Mouse (Mus musculus) hindbrain, embryonic 13.5 days (tissue): ENCODE data around the gene Ehbp1. TPM values are rescaled to one million over a fixed set of nuclear protein-coding genes. Genes with fewer than 3 reads are reported as not detected.
A peak's percentile ranks its signal among the peaks of the same experiment; 100 is the strongest.

Experiments used
- ATAC-seq: fragments of 200-750 bp; cut with Nextera tagmentation; 2 replicates; pipeline ENCODE4 v1.8.0; 2017; ENCODE audit warnings: moderate TSS enrichment; ENCODE audit not compliant: low FRiP score
- H3K27ac ChIP-seq: fragments of 300-500 bp; sonication (generic); 2 replicates; pipeline ENCODE4 v1.5.1; 2015; ENCODE audit warnings: inconsistent platforms, mild to moderate bottlenecking, moderate library complexity
- H3K27me3 ChIP-seq: fragments of 300-500 bp; sonication (generic); 2 replicates; pipeline ENCODE4 v1.6.1; 2015; ENCODE audit warnings: mild to moderate bottlenecking, inconsistent platforms
- H3K36me3 ChIP-seq: fragments of 300-500 bp; sonication (generic); 2 replicates; pipeline ENCODE4 v1.6.1; 2015; ENCODE audit warnings: mild to moderate bottlenecking, inconsistent platforms
- H3K4me1 ChIP-seq: fragments of 300-500 bp; sonication (generic); replicated peaks from 2 replicates; pipeline ENCODE4 v1.6.1; 2015; ENCODE audit warnings: inconsistent platforms
- H3K4me2 ChIP-seq: fragments of 300-500 bp; sonication (generic); 2 replicates; pipeline ENCODE4 v1.6.1; 2015; ENCODE audit warnings: inconsistent platforms, mild to moderate bottlenecking, moderate library complexity
- H3K4me3 ChIP-seq: fragments of 300-500 bp; sonication (generic); 2 replicates; pipeline ENCODE4 v1.5.1; 2015; ENCODE audit warnings: mild to moderate bottlenecking, inconsistent platforms
- H3K9ac ChIP-seq: fragments of 300-500 bp; sonication (generic); 2 replicates; pipeline ENCODE4 v1.6.1; 2015; ENCODE audit warnings: mild to moderate bottlenecking, inconsistent platforms
- H3K9me3 ChIP-seq: fragments of 300-500 bp; sonication (generic); 2 replicates; pipeline ENCODE4 v1.6.1; 2016; ENCODE audit warnings: inconsistent platforms
- WGBS: fragments of 180-500 bp; shearing (Covaris S2); methylation state at CpG from one replicate; pipeline ENCODE4 v1.1.7; 2015; 5-methylcytosine and 5-hydroxymethylcytosine counted together
- polyA plus RNA-seq: library from polyadenylated mRNA; unstranded; fragments of >200 nt; fragmentation: Nextera tagmentation; extraction: Ambion mirVana; gene quantifications from 2 replicates; pipeline ENCODE4 v1.2.1, GENCODE M21; 2015

The Ehbp1 gene
- polyA plus RNA-seq, 1 experiment from 2014 or later = 17.5 TPM

GRCm38 (mm10) chr11:22216941-22217340, 125.2 kb downstream of the Ehbp1 start:
- Histone ChIP-seq H3K4me1 (no peaks in the 10 kb centered on the region), H3K9ac (no peak overlapping the region), H3K4me3 (no peak overlapping the region), H3K4me2 (no peak overlapping the region), H3K9me3 (no peaks in the 10 kb centered on the region), H3K27ac (no peak overlapping the region), H3K27me3 (no peaks in the 10 kb centered on the region), H3K36me3 (no peaks in the 10 kb centered on the region)
- no peak for ATAC-seq
- 59% methylated on average over 7 of the region's 7 CpGs for WGBS

DNA sequence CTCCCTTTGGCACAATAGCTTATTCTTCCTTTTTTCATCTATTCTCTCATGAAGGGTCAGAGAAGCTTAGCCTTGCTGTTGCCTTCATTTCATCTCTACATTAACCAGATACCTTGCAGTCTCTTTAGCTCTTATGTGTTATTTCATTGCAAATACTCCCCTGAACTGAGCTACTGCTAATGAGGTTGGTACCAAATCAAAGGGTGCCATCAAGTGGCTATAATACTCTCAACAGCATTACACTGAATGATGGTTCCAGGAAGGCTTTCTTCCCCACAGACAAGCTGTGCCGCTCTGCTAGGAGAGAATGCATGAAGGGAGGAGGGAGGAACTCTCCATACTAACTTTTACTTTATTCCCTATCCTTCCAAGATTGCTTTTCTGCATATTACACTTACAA, 135.5 kb downstream of the Ehbp1 start:
- 27% methylated on average over 1 of the region's 1 CpGs for WGBS
- no peaks in the 10 kb centered on the region for H3K27me3 ChIP-seq
- H3K36me3 ChIP-seq = no peaks in the 10 kb centered on the region
- H3K4me2 ChIP-seq = no peak overlapping the region
- no peak overlapping the region for H3K27ac ChIP-seq
- H3K9ac ChIP-seq = no peak overlapping the region
- no peaks in the 10 kb centered on the region for H3K9me3 ChIP-seq
- no peak overlapping the region for H3K4me3 ChIP-seq
- peak; percentile 63; the same call in 1 of the 2 replicates for ATAC-seq
- 0 out of 2 replicates have a peak, but pooled peaks cover 2% of the 10 kb centered on the region for H3K4me1 ChIP-seq

DNA sequence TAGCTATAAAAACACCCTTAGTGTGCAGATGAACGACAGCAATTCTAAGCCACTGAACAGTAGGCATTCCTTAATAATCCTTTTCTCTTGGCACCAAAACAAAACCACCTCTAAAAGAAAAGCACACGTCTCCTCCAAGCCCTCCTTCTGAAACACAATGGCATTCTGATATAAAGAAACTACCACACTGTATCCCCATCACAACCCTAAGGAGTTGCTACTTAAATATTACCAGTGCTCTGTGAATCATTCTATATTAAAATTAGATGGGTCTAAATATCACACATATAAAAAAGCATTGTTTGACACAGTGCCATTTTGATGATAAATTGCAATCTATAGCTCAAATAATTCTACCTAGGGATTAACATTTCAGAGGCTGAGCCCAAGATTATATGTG, 135.9 kb downstream of the Ehbp1 start:
- no peak overlapping the region for H3K4me2 ChIP-seq
- no peaks in the 10 kb centered on the region for H3K36me3 ChIP-seq
- no peak overlapping the region for H3K9ac ChIP-seq
- H3K9me3 ChIP-seq = no peaks in the 10 kb centered on the region
- no peak for ATAC-seq
- 0 out of 2 replicates have a peak, but pooled peaks cover 2% of the 10 kb centered on the region for H3K4me1 ChIP-seq
- H3K4me3 ChIP-seq = no peak overlapping the region
- H3K27ac ChIP-seq = no peak overlapping the region
- WGBS = 46% methylated on average over 2 of the region's 2 CpGs
- H3K27me3 ChIP-seq = no peaks in the 10 kb centered on the region

GRCm38 (mm10) chr11:22203413-22203812, 138.7 kb downstream of the Ehbp1 start:
- Histone ChIP-seq H3K4me2 (no peak overlapping the region), H3K4me1 (0 out of 2 replicates have a peak, but pooled peaks cover 2% of the 10 kb centered on the region), H3K36me3 (no peaks in the 10 kb centered on the region), H3K27ac (no peak overlapping the region), H3K4me3 (no peak overlapping the region), H3K9me3 (no peaks in the 10 kb centered on the region), H3K27me3 (no peaks in the 10 kb centered on the region), H3K9ac (no peak overlapping the region)
- 96% methylated on average over 5 of the region's 5 CpGs for WGBS
- no peak for ATAC-seq

GRCm38 (mm10) chr11:22201125-22201524, 141.0 kb downstream of the Ehbp1 start:
- Histone ChIP-seq H3K27ac (no peak overlapping the region), H3K36me3 (no peaks in the 10 kb centered on the region), H3K9ac (no peak overlapping the region), H3K4me1 (0 out of 2 replicates have a peak, but pooled peaks cover 2% of the 10 kb centered on the region), H3K9me3 (no peaks in the 10 kb centered on the region), H3K4me2 (no peak overlapping the region), H3K27me3 (no peaks in the 10 kb centered on the region), H3K4me3 (no peak overlapping the region)
- 93% methylated on average over 8 of the region's 8 CpGs for WGBS
- no peak for ATAC-seq

GRCm38 (mm10) chr11:22199881-22200280, 142.2 kb downstream of the Ehbp1 start:
- Histone ChIP-seq H3K4me2 (no peak overlapping the region), H3K4me3 (no peak overlapping the region), H3K9me3 (no peaks in the 10 kb centered on the region), H3K4me1 (no peaks in the 10 kb centered on the region), H3K36me3 (no peaks in the 10 kb centered on the region), H3K9ac (no peak overlapping the region), H3K27me3 (no peaks in the 10 kb centered on the region), H3K27ac (no peak overlapping the region)
- ATAC-seq = no peak
- WGBS = 58% methylated on average over 3 of the region's 3 CpGs

DNA sequence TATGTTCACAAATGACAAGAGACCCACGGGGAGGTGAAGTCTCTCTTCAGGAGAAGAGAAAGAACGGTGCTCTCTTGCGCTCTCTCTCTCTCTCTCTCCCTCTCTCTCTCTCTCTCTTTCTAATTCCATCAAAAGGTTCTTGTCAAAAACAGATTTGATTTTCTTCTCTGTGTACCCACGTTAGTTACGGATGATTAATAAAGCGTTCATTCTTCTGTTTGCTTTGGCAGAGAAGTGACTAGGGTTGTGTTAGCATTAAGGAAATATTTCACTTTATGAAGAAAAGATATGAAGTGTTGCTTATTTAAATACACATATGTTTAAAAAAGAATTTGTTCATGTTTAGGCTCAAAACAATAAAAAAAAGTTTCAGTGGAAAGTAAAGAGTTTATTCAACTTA, 143.7 kb downstream of the Ehbp1 start:
- WGBS = 36% methylated on average over 6 of the region's 6 CpGs
- H3K9me3 ChIP-seq = no peaks in the 10 kb centered on the region
- H3K4me2 ChIP-seq = no peak overlapping the region
- H3K36me3 ChIP-seq = no peaks in the 10 kb centered on the region
- no peak overlapping the region for H3K9ac ChIP-seq
- H3K27me3 ChIP-seq = no peaks in the 10 kb centered on the region
- H3K4me1 ChIP-seq = no peaks in the 10 kb centered on the region
- no peak overlapping the region for H3K4me3 ChIP-seq
- no peak overlapping the region for H3K27ac ChIP-seq
- ATAC-seq = no peak

DNA sequence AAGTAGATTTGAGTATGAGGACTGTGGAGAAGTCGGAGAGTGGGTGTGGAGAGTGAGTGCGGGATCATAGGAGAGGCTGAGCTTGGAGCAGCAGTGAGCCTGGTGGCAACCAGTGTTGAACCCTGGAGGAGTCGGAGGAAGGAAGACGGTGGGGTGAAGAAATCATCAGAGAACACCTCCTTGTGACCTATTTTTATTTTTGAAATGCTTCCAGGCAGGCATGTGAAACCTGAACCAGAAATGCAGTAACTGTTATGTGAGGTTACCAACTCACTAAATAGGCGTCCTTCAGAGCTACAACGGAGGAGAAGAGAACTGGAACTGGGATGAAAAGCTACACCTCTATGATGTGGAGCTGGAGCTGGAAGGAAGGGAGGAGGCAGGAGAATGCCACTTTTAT, 144.2 kb downstream of the Ehbp1 start:
- H3K27ac ChIP-seq = no peak overlapping the region
- no peaks in the 10 kb centered on the region for H3K27me3 ChIP-seq
- H3K36me3 ChIP-seq = no peaks in the 10 kb centered on the region
- no peaks in the 10 kb centered on the region for H3K9me3 ChIP-seq
- no peak overlapping the region for H3K9ac ChIP-seq
- no peaks in the 10 kb centered on the region for H3K4me1 ChIP-seq
- H3K4me3 ChIP-seq = no peak overlapping the region
- WGBS = 82% methylated on average over 6 of the region's 6 CpGs
- no peak overlapping the region for H3K4me2 ChIP-seq
- no peak for ATAC-seq

DNA sequence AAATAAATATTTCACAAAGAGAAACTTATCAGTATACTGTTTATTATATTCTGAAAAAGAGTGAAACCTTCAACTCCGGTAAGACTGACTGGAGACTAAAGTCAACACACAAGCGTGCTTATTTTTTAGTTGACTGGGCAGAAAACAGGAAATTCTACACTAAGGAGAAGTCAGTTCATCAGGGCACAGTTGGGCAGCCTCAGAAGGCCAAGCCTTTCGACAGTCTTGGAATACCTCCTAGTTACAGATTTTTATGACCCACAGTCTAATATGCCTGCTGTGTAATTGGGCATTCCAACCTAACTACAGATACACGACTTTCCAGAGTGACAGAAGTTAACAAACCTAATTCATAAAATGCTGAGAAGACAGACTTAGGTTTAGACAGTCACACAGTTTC, 145.3 kb downstream of the Ehbp1 start:
- Histone ChIP-seq H3K9me3 (no peaks in the 10 kb centered on the region), H3K4me3 (no peak overlapping the region), H3K36me3 (no peaks in the 10 kb centered on the region), H3K27ac (no peak overlapping the region), H3K27me3 (no peaks in the 10 kb centered on the region), H3K4me1 (no peaks in the 10 kb centered on the region), H3K4me2 (no peak overlapping the region), H3K9ac (no peak overlapping the region)
- ATAC-seq = no peak
- 77% methylated on average over 4 of the region's 4 CpGs for WGBS

GRCm38 (mm10) chr11:22194607-22195006, 147.5 kb downstream of the Ehbp1 start:
- H3K36me3 ChIP-seq = no peaks in the 10 kb centered on the region
- no peaks in the 10 kb centered on the region for H3K4me1 ChIP-seq
- H3K4me3 ChIP-seq = no peak overlapping the region
- no peaks in the 10 kb centered on the region for H3K9me3 ChIP-seq
- H3K27me3 ChIP-seq = no peaks in the 10 kb centered on the region
- no peak for ATAC-seq
- no peak overlapping the region for H3K27ac ChIP-seq
- 89% methylated on average over 3 of the region's 3 CpGs for WGBS
- no peak overlapping the region for H3K4me2 ChIP-seq
- H3K9ac ChIP-seq = no peak overlapping the region

GRCm38 (mm10) chr11:22190576-22190975, 151.5 kb downstream of the Ehbp1 start:
- Histone ChIP-seq H3K9ac (no peak overlapping the region), H3K27ac (no peak overlapping the region), H3K4me2 (no peak overlapping the region), H3K36me3 (no peaks in the 10 kb centered on the region), H3K4me1 (no peaks in the 10 kb centered on the region), H3K4me3 (no peak overlapping the region), H3K9me3 (no peaks in the 10 kb centered on the region), H3K27me3 (no peaks in the 10 kb centered on the region)
- 81% methylated on average over 3 of the region's 3 CpGs for WGBS
- ATAC-seq = no peak

GRCm38 (mm10) chr11:22189970-22190369, 152.1 kb downstream of the Ehbp1 start:
- H3K36me3 ChIP-seq = no peaks in the 10 kb centered on the region
- no peaks in the 10 kb centered on the region for H3K4me1 ChIP-seq
- no peak overlapping the region for H3K4me2 ChIP-seq
- WGBS = 92% methylated on average over 3 of the region's 3 CpGs
- H3K27ac ChIP-seq = no peak overlapping the region
- no peak for ATAC-seq
- H3K4me3 ChIP-seq = no peak overlapping the region
- no peaks in the 10 kb centered on the region for H3K27me3 ChIP-seq
- H3K9ac ChIP-seq = no peak overlapping the region
- no peaks in the 10 kb centered on the region for H3K9me3 ChIP-seq

- Histone ChIP-seq H3K27ac (no peak overlapping the region), H3K27me3 (no peaks in the 10 kb centered on the region), H3K4me3 (no peak overlapping the region), H3K9ac (no peak overlapping the region), H3K36me3 (no peaks in the 10 kb centered on the region), H3K4me2 (no peak overlapping the region), H3K4me1 (no peaks in the 10 kb centered on the region), H3K9me3 (no peaks in the 10 kb centered on the region)
- 93% methylated on average over 8 of the region's 8 CpGs for WGBS
- ATAC-seq = no peak
These were observed 160.3 kb downstream of the Ehbp1 start for GRCm38 (mm10) chr11:22181530-22182501.
